Mouse (Mus musculus) layer of hippocampus, adult 9-11 months (tissue): ENCODE results near the gene Tnfaip2.
A peak's percentile ranks its signal among the peaks of the same experiment; 100 is the strongest.

ENCODE experiments used
- DNase-seq: peaks from one replicate; pipeline ENCODE4 v3.0.0; 2022

The Tnfaip2 gene

GRCm38 (mm10) chr12:111428961-111429911 lies 13.0 kb upstream of the Tnfaip2 start:
- DNase-seq, result no peak

DNA sequence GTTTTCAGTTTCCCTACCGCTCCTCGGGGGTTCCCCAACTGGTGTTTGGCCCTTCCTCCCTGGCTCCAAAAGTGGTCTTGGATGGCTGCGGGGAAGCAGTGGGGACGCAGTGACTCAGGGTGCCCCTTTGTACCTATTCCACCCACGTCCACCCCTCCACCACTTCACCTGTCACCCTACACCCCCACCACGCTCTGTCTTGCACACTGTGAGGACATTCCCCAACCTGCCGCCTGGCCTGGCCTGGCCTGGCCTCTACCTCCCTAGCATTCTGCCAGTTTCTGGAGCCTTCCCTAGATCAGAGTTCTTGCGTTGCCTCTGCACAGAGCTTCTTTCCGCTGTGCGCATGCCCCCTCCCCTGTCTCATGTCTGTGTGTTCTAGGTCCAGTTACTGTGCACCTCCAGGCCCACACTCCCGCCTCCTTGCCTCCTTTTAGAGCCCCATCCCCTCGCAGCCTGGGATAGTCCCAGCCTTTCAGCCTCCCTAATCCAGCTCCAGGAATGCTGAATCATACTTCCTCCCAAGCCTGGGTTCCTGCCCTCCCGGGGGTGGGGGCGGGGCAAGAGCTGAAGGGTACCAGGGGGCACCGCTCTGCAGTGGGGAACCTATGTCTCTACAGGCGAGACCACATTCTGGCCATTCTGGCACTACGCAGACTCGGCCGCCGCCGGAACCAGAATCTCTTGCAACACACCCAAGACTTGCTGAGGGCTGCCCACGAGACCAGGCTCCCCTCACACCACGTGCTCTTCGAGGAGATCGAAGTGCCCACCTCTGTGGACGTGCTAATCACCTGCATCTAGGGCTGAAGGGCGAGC lies 12.0 kb upstream of the Tnfaip2 start:
- DNase-seq, result peak; percentile 63

DNA sequence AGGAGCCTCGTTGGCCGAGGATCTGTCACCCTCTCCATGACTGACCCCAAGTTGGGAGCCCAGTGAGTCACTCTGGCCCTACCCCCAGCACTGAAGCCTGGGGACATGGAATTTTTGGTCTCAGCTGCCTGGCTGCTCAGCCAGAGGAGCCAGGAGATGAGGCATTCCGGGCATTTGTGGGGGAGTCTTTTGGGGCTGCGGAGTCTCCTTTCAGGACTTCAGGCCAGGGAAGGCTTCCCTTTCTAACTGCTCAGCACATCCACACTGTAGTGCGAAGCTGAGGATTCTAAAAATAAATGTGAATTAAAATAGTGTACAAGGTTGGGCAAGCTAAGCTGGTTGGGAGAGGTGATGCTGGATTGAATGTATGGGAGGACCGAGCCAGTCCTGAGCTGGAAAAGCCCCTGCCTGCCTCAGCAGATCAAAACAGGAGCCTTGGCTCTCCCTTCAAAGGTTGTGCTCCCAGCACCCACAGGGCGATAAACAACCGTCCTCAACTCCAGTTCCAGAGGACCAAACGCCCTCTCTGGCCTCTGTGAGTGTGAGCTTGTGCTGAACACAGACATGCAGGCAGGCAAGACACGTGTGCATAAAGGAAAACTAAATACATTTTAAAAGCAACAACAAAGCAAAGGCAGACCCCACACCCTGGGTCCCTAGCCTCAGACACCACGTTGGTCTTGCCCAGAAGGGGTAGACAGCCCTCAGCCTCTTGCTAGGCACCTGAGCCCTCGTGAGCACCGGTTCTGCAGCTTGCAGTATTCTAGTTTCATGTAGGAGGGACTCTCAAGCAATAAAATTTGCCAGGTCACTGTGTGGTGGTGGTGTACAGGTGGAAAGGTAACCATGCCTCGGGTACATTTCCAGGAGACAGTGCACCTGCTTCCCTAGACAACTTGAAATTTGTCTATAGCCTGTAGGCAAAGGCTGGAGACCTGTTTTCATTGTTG lies 11.1 kb upstream of the Tnfaip2 start:
- no peak for DNase-seq

GRCm38 (mm10) chr12:111432097-111432496 lies 10.2 kb upstream of the Tnfaip2 start:
- DNase-seq, result no peak

DNA sequence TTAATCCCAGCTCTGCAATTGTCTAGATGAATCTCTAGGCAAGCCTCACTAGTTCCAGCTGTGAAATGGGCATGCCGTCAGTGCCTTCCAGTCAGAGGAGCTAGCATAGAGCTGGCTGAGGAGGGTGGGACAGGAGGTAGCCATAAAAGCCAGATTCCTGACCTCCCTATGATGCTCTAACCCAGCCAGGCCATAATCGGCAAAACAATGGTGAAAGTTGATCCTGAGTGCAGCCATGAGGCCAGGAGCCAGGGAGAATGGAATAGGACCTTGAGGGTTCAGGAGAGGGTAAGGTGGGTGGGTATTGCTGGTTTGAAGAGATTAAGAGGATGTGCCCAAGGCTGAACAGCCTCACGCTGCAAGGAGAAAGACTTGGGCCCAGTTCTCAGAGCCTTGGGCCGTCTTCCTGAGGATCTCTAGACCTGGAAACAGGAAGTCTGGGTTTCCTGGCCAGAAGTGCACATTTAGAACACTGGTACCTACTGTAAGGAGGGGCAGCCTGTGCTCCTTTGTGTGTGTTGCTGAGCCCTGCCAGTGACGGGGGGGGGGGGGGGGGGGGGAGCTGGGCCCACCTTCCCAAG lies 9.4 kb upstream of the Tnfaip2 start:
- no peak for DNase-seq

DNA sequence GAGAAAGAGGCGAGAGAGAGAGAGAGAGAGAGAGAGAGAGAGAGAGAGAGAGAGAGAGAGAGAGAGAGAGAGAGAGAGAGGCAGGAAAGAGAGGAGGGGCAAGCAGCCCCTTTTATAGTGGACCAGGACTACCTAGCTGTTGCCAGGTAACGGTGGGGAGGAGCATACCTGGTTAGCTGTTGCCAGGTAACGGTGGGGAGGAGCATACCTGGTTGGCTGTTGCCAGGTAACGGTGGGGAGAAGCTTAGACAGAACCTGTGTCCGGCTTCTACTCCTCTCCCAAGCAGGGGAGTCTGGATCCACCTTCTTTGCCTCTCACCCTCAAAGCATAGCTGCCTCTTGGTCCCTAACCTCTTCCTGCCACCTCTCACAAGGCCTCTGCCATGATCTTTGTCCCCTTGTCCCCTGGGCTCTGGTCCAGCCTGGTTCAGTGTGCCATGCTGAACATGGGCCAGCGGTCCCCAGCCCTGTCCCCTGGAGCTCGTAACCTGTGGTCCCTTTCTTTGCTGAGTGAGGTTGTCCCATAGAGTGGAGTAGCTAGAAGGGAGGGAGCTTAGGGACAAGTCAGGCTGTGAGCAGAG lies 8.0 kb upstream of the Tnfaip2 start:
- DNase-seq, result no peak

GRCm38 (mm10) chr12:111434745-111435327 lies 7.4 kb upstream of the Tnfaip2 start:
- no peak for DNase-seq

- no peak for DNase-seq
These were observed 6.1 kb upstream of the Tnfaip2 start for GRCm38 (mm10) chr12:111436170-111436569.

DNA sequence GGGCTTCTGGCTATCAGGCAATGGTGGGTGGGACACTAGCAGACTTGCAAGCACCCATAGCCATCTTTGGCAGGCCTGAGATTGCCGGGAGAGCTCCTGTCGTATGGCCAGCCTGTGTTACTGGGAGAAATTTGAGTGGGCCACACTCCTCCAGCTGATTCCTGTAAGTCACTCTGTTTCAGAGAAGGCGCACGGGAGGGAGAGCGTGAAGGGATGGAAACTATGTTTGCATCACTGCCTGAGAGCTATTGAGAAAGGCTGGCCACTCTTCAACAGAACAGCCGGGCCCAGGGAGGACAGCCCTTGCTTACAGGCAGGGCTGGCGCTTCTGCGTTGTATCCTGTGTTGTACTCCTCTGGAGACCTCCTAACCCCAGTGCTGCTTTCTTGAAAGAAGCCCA lies 5.6 kb upstream of the Tnfaip2 start:
- no peak for DNase-seq

DNA sequence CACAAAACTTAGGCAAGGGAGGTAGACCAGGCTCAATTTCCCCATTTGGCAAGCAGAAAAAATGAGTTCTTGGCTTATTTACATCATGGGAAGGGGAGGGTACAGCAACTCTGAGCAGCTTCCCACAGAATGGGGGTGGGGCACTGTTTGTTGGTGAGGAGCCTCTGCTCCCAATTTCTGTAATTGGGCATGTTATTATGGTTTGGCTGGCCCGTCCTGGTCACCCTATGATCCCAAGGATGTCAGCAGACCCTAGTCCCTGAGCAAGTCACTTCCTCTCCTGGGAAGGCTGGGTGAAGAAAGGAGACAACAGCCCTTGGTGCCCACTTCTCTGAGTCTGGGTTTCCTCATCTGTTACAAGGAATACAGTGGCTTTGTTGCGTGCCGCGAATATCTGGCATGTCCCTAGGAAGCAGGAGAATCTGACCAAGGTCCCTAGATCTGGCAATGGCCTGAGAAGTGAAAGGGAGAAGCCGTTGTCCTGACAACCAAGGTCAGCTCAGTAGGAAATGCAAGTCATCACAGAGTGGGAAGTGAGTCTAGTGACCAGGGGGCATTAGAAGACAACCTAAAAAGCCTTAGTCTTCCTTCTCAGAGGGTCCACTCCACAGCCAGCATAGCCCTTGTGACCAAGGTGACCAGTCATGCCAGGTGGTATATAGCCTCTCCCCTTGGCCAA lies 4.9 kb upstream of the Tnfaip2 start:
- no peak for DNase-seq

- DNase-seq, result no peak
These were observed 3.4 kb upstream of the Tnfaip2 start for GRCm38 (mm10) chr12:111438850-111439249.

- no peak for DNase-seq
These were observed 1.4 kb upstream of the Tnfaip2 start for GRCm38 (mm10) chr12:111440701-111441373.

DNA sequence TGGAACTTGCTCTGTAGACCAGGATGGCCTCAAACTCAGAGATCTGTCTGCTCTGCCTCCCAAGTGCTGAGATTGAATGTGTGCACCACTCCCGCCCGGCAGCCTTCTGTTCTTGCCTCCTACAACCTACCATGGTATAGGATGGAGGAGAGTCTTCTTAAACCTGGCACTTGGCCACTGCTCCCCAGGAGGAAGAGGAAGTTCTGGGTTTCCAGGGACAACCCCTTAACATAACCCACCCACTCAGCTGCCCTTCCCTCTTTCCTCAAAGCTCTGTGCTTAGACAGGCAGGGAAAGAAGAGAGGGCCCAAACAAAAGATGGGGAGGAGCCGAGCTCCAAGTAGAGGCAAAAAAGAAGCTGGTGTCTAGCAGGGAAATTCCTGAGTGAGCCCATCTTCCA lies 746 bp upstream of the Tnfaip2 start:
- no peak for DNase-seq

- DNase-seq, result no peak
These were observed 972 bp downstream of the Tnfaip2 start for GRCm38 (mm10) chr12:111443011-111443870.

- DNase-seq, result no peak
These were observed 1.9 kb downstream of the Tnfaip2 start for GRCm38 (mm10) chr12:111443921-111444831.

GRCm38 (mm10) chr12:111445161-111445889 lies 3.1 kb downstream of the Tnfaip2 start:
- no peak for DNase-seq

- DNase-seq, result no peak
These were observed 3.8 kb downstream of the Tnfaip2 start for GRCm38 (mm10) chr12:111445890-111446613.
